Mouse (Mus musculus) limb, embryonic 14.5 days (tissue): ENCODE results near the gene Rph3al. TPM values are rescaled to one million over a fixed set of nuclear protein-coding genes. Genes with fewer than 3 reads are reported as not detected.

Experiments used
- ATAC-seq: fragments of 200-750 bp; cut with Nextera tagmentation; 2 replicates; pipeline ENCODE4 v1.8.0; 2017; ENCODE audit warnings: low read depth, moderate number of reproducible peaks, moderate TSS enrichment; ENCODE audit not compliant: low FRiP score
- DNase-seq: peaks from one replicate; pipeline ENCODE4 v3.0.0-alpha.2; 2015; ENCODE audit warnings: low spot score
- H3K27ac ChIP-seq: fragments of 300-500 bp; sonication (generic); replicated peaks from 2 replicates; pipeline ENCODE4 v1.5.1; 2014; ENCODE audit warnings: low read depth, mild to moderate bottlenecking, low read length, moderate library complexity, mixed read lengths
- H3K27me3 ChIP-seq: fragments of 300-500 bp; sonication (generic); 2 replicates; pipeline ENCODE4 v1.6.1; 2014; ENCODE audit warnings: low read length, mixed read lengths; ENCODE audit not compliant: control insufficient read depth, insufficient read depth
- H3K36me3 ChIP-seq: fragments of 300-500 bp; sonication (generic); 2 replicates; pipeline ENCODE4 v1.6.1; 2014; ENCODE audit warnings: mild to moderate bottlenecking, low read length, moderate library complexity, mixed read lengths; ENCODE audit not compliant: control insufficient read depth, insufficient read depth
- H3K4me1 ChIP-seq: fragments of 300-500 bp; sonication (generic); 2 replicates; pipeline ENCODE4 v1.6.1; 2014; ENCODE audit warnings: antibody characterized with exemption, low read length, mixed read lengths; ENCODE audit not compliant: control insufficient read depth, insufficient read depth
- H3K4me2 ChIP-seq: fragments of 300-500 bp; sonication (generic); replicated peaks from 2 replicates; pipeline ENCODE4 v1.6.1; 2014; ENCODE audit warnings: low read depth, mild to moderate bottlenecking, low read length, moderate library complexity; ENCODE audit not compliant: severe bottlenecking
- H3K4me3 ChIP-seq: fragments of 300-500 bp; sonication (generic); replicated peaks from 2 replicates; pipeline ENCODE4 v1.5.1; 2014; ENCODE audit warnings: low read length
- H3K9ac ChIP-seq: fragments of 300-500 bp; sonication (generic); 2 replicates; pipeline ENCODE4 v1.6.1; 2014; ENCODE audit warnings: mild to moderate bottlenecking, low read depth, low read length, moderate library complexity; ENCODE audit not compliant: severe bottlenecking
- H3K9me3 ChIP-seq: fragments of 300-500 bp; sonication (generic); 2 replicates; pipeline ENCODE4 v1.6.1; 2016; ENCODE audit warnings: low read length; ENCODE audit not compliant: control insufficient read depth
- POLR2A ChIP-seq: fragments of 200-500 bp; IDR thresholded peaks from 2 replicates; pipeline ENCODE4 v1.8.0; 2012; ENCODE audit warnings: inconsistent platforms, mild to moderate bottlenecking, moderate library complexity, borderline replicate concordance; ENCODE audit not compliant: insufficient read depth, insufficient read length; ENCODE audit errors: extremely low read depth
- WGBS: fragments of 180-500 bp; shearing (Covaris S2); extraction: QIAGEN DNeasy Blood & Tissue Kit; methylation state at CpG from one replicate; pipeline ENCODE4 v1.1.7; 2014; 5-methylcytosine and 5-hydroxymethylcytosine counted together
- polyA plus RNA-seq, 2 experiments: library from polyadenylated mRNA; depleted of rRNA in 1 of 2; stranded (reverse) in 1 of 2; unstranded in 1 of 2; fragments of >200 nt; fragmentation: Nextera tagmentation in 1 of 2; extraction: Ambion mirVana in 1 of 2; gene quantifications; 2 replicates each; pipeline versions ENCODE4 v1.2.1 to v1.2.3; 2012 to 2014

Rph3al gene
- polyA plus RNA-seq, 2 experiments = 2.2 to 2.4 TPM

- no peak for TF ChIP-seq POLR2A
- DNase-seq (no peak), ATAC-seq (no peak)
- H3K4me3 ChIP-seq = no peak overlapping the region
- H3K27ac ChIP-seq = no peak overlapping the region
- 63% methylated on average over 9 of the region's 9 CpGs for WGBS
- H3K4me2 ChIP-seq = no peak overlapping the region
- no peaks in the 10 kb centered on the region for H3K36me3 ChIP-seq
- no peak overlapping the region for H3K9ac ChIP-seq
- peaks cover 18% of the 10 kb centered on the region for H3K4me1 ChIP-seq
- no peaks in the 10 kb centered on the region for H3K27me3 ChIP-seq
- H3K9me3 ChIP-seq = no peaks in the 10 kb centered on the region
Measured at GRCm38 (mm10) chr11:75930208-75930607, 8.0 kb downstream of the Rph3al start.

GRCm38 (mm10) chr11:75927881-75928280 lies 10.3 kb downstream of the Rph3al start:
- no peaks in the 10 kb centered on the region for H3K36me3 ChIP-seq
- no peak overlapping the region for H3K4me2 ChIP-seq
- H3K4me3 ChIP-seq = no peak overlapping the region
- peaks cover 18% of the 10 kb centered on the region for H3K4me1 ChIP-seq
- ATAC-seq (no peak), DNase-seq (no peak)
- 66% methylated on average over 2 of the region's 2 CpGs for WGBS
- no peaks in the 10 kb centered on the region for H3K9me3 ChIP-seq
- H3K27me3 ChIP-seq = no peaks in the 10 kb centered on the region
- H3K9ac ChIP-seq = no peak overlapping the region
- no peak overlapping the region for H3K27ac ChIP-seq
- no peak for TF ChIP-seq POLR2A

GRCm38 (mm10) chr11:75926431-75927312 lies 11.6 kb downstream of the Rph3al start:
- 52% methylated on average over 13 of the region's 13 CpGs for WGBS
- H3K4me3 ChIP-seq = no peak overlapping the region

GRCm38 (mm10) chr11:75925801-75926200 lies 12.4 kb downstream of the Rph3al start:
- no peaks in the 10 kb centered on the region for H3K36me3 ChIP-seq
- ATAC-seq = no peak
- H3K9ac ChIP-seq = no peak overlapping the region
- DNase-seq = no peak
- H3K4me2 ChIP-seq = no peak overlapping the region
- H3K27me3 ChIP-seq = no peaks in the 10 kb centered on the region
- H3K4me1 ChIP-seq = peaks cover 16% of the 10 kb centered on the region
- H3K27ac ChIP-seq = no peak overlapping the region
- WGBS = 49% methylated on average over 7 of the region's 7 CpGs
- H3K4me3 ChIP-seq = no peak overlapping the region
- H3K9me3 ChIP-seq = no peaks in the 10 kb centered on the region
- TF ChIP-seq POLR2A = no peak

More at GRCm38 (mm10) chr11:75926431-75927312, 11.6 kb downstream of the Rph3al start:
- Histone ChIP-seq H3K4me2 (no peak overlapping the region), H3K27me3 (no peaks in the 10 kb centered on the region), H3K4me1 (peaks cover 18% of the 10 kb centered on the region), H3K27ac (no peak overlapping the region), H3K9ac (no peak overlapping the region), H3K36me3 (no peaks in the 10 kb centered on the region), H3K9me3 (no peaks in the 10 kb centered on the region)
- no peak for TF ChIP-seq POLR2A
- ATAC-seq (no peak), DNase-seq (no peak)

DNA sequence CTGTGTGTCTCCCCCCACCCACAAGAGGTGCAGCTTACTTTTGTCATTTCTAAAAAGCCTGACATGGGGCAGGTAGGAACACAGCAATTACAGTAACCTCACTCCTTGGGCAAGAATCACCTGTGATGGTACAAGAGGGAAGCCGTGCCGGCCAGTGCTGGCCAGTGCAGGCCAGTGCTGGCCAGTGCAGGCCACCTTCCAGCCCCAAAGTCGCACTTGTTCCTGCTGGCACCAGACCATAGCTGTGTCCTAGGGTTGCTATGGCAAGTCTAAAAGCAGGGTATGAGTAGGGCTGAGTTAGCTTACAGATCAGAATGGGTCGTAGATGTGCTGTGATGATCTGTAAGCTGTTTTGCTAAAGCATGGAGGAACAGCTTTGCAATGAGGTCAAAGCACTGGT lies 15.5 kb downstream of the Rph3al start:
- no peaks in the 10 kb centered on the region for H3K27me3 ChIP-seq
- no peak for TF ChIP-seq POLR2A
- no peaks in the 10 kb centered on the region for H3K36me3 ChIP-seq
- no peak overlapping the region for H3K4me3 ChIP-seq
- no peak overlapping the region for H3K27ac ChIP-seq
- no peak overlapping the region for H3K4me2 ChIP-seq
- DNase-seq (no peak), ATAC-seq (no peak)
- H3K9me3 ChIP-seq = no peaks in the 10 kb centered on the region
- H3K4me1 ChIP-seq = peaks cover 16% of the 10 kb centered on the region
- no peak overlapping the region for H3K9ac ChIP-seq
- 85% methylated on average over 4 of the region's 4 CpGs for WGBS

- no peaks in the 10 kb centered on the region for H3K9me3 ChIP-seq
- H3K36me3 ChIP-seq = no peaks in the 10 kb centered on the region
- ATAC-seq (no peak), DNase-seq (no peak)
- H3K4me3 ChIP-seq = no peak overlapping the region
- H3K27ac ChIP-seq = no peak overlapping the region
- no peaks in the 10 kb centered on the region for H3K4me1 ChIP-seq
- H3K27me3 ChIP-seq = no peaks in the 10 kb centered on the region
- no peak for TF ChIP-seq POLR2A
- no peak overlapping the region for H3K9ac ChIP-seq
- 96% methylated on average over 6 of the region's 6 CpGs for WGBS
- H3K4me2 ChIP-seq = no peak overlapping the region
Measured at GRCm38 (mm10) chr11:75919139-75919538, 19.1 kb downstream of the Rph3al start.
